Mouse (Mus musculus) CD4-positive, CD25-positive, alpha-beta regulatory T cell, adult 2 months (primary cell): ENCODE results near the gene Hyal4.

Source experiments
- DNase-seq: peaks from one replicate; pipeline ENCODE4 v3.0.0-alpha.2; 2012; ENCODE audit warnings: low read depth, low spot score

Gene Hyal4

DNA sequence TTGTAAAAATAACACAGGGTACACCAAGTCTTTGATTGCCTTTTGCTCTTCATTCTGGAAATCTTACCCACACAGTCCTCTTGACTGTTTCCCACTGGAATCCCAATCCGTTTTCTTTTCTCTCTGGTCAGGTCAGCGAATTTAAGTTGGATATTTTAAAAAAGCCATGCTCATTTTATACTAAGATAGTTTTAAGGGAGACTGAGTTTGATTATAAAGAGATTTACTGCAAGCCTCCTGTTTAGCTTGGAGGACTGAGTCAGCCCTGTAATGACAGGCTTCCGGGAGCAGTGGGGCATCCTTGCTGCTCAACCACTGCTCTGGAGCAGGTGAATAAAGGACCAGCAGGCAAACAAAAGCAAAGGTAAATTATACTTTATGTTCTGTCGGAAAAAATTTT lies at the start of gene Hyal4:
Gene Hyal4 (plus strand): TSS at position 301 of the 400 bp plus-strand sequence.
- no peak for DNase-seq

DNA sequence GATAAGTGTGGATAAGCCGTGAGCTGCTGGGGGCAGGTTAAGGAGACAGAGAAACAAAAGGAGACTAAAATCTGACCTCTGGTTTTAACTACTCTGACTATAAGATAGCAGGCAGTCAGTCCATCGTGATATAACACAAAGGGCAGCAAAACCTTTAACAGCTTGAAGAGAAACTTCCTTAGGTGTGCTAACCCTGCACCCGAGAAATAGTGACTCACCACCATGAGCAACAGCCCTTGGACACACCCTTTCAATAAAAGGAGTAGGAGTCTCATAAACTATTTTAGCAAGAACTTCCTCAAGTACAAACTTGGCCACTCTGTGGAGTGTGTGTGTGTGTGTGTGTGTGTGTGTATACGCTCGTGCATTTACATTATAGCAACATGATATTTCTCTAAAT lies 41.0 kb upstream of the Hyal4 start:
- DNase-seq = no peak

DNA sequence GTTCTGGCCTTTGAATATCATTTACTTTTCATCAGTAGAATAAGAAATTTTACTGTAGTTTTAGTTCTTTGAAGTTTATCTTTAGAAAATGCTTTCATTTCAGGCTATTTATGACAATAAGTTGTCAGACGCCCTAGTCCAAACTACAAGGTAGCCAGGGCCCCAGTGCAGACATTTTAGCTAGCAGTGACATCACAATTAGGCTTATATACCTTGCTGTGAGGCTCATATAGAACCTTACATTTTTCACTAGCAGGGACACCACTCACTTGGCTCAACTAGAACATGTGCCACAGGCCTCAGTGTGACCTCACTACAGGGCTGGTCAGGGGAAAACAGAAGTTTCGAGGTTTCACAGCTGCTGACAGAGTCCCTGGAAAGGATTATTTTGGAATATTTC lies 40.6 kb upstream of the Hyal4 start:
- DNase-seq = no peak

DNA sequence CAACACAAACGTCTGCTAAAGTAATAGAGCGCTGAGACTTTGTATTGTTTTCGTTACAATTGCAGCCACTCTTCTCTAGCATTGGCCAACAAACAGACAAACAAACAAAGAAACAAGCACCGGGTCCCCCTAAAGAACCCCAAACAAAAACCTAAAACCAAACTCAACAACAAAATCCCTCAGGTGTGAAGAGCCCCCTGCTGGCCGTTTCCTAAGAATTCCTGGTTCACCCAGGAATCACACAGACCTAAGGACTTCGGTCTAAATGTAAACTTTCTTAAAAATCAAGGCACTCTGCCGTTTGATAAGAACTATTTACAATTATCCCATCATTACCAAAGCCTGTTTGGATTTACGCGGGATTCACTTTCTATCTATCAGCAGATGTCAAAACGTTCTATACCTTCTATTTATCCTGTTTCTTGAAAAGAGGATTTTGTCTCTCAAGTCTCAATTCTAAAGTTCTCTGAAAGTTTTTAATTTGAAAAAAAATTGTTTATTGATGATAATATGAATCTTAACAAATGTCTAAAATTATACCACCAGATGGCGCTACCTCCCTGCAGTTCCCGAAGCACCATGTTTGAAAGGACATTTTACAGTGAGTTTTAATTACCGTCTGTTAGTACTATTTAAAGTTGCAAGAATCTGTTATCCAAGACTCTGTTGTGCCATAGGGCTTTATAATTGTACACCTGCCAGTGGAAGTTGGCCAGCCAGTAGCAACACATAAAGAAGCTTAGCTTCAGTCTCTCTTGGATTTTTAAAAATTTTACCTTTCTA lies 26.6 kb upstream of the Hyal4 start:
- peak; percentile 58 for DNase-seq

DNA sequence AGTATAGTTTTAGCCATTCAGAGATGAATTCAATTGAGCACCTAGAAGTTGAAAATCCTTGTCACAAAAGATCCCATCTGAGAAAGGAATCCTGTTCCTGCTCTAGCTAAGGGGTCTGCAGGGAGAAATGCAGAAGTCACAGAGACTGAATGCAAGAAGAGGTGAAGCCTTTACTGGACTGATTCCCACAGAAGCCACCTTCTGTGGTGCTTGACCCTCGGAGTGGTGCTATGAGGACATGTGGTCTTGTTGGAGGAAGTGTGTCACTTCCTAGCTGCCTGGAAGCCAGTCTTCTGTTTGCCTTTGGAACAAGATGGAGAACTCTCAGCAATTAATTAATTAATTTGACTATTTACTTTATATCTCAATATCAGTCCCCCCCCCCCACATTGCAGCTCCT lies 20.0 kb upstream of the Hyal4 start:
- no peak for DNase-seq

DNA sequence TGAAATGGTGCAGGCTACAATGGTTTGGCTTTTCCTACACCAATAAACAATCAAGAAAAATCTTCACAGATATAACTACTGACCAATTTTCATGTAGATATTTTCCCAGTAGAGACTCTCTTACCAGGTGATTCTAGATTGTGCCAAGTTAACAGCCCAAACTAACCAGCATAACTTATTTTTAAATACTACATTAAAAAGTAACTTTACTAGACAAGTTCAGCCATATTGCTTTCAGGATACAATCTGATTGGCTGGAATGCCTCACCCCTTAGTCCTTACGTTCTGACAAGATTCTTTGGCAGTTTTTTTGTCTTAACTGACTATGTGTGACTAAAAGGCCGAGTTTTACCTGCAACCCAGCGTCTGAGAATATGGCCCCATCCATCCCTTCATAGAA lies 15.2 kb upstream of the Hyal4 start, which contains the start of gene Hyal6:
Gene Hyal6 (plus strand): TSS at position 301 of the 400 bp plus-strand sequence.
- no peak for DNase-seq

DNA sequence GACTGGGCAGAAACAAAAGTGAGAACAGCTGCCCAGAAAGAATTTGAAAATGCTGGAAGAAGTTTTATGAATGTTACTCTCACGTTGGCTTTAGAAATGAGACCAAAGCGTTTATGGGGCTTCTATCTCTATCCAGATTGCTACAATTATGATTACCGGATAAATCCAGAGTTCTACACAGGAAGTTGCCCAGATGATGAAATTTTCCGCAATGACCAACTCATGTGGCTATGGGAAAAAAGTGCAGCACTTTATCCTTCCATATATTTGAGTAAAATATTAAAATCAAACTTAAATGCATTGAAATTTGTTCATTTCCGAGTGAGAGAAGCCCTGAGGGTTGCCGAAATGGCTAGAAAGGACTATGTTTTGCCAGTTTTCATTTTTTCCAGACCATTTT lies 13.6 kb upstream of the Hyal4 start:
- no peak for DNase-seq

DNA sequence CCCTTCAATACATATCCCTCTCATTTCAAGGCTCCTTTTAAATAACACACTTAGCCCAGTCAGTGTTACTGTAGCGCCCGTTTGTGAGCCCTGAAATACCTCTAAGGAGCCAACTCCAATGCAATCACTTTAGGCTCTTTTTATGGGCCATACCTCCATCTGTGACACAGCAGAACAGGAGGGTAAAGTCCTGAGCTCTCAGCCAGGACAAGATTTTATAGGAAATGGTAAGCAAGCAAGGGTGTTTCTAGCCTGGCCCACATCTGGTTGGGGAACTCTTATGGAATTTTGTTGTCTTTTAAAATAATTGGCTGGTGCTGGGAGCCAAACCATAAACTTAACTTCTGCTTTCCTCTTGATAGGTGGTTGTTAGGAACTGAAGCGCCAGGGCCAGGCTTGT lies 11.2 kb downstream of the Hyal4 start:
- no peak for DNase-seq

DNA sequence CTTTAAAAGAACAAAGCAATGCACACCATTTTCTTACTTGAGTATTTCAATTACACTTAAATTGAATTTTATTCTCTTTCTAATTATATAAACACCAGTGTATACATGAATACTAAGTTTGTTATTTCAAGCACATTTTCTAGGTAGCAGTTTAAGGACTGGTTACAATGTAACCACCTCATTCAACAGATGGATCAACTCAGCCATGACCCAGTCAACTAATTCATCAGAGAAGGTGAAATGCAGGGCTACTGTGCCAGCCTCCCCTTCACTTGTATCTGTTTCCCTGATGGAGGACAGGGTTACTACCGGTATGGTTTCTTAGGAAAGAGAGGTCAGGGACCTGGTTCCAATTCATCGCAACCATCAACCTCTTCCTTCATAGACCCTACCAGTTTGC lies 18.1 kb downstream of the Hyal4 start:
- DNase-seq = no peak

DNA sequence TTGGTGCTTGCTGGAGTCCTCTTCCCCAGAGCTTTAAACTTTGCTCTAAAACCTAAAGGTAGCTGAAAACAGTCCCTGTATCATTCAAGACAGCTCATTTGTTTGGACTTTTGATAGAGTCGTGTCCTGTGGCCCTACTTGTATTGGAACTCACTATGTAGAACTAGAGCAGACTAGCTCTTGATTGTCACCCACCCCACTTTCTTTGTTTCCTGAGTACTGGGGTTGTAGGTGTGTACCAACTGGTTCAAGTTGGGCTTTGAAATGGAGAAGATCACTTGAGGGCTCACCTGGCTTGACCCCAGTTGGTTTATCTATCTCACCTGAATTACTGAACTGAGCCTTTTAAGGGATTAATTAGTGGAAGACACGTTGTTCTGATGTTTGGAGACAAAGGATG lies 31.1 kb downstream of the Hyal4 start:
- no peak for DNase-seq

DNA sequence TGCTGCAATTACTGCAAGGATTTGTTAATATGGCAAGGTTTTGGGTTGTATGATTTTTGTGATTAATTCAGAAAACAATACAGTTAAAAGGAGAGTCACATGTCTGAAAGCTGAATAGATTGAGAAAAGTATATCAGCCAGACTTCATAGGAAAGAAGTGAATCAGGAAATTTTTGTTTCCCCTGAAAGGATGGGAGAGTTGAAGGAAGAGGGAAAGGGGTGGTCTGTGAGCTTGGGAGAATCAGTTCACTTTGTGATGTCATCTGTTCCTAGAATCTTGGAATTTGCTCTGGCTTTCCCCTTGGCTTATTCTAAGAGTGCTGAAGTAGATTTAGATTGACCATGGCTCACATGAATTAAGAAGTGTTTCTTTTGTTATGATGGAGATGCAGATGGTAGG lies 42.8 kb downstream of the Hyal4 start, which contains the start of gene Spam1:
Gene Spam1 (plus strand): TSS at position 301 of the 400 bp plus-strand sequence.
- DNase-seq = no peak
